Mouse (Mus musculus): ENCODE data around the gene Gm20458. TPM values are rescaled to one million over a fixed set of nuclear protein-coding genes. Genes with fewer than 3 reads are reported as not detected.

Gene Gm20458
- total RNA-seq, 2 experiments from 2014 or later: not detected

- ATAC-seq (replicated peaks; ENCODE audit: poor library complexity, severe bottlenecking): no peak
Measured at GRCm38 (mm10) chr2:164433278-164433895, 27.4 kb upstream of the Gm20458 start.

GRCm38 (mm10) chr2:164434681-164435080 is 26.1 kb upstream of the Gm20458 start:
- ATAC-seq (replicated peaks; ENCODE audit: poor library complexity, severe bottlenecking): no peak

- ATAC-seq (replicated peaks; ENCODE audit: poor library complexity, severe bottlenecking): no peak
Measured at GRCm38 (mm10) chr2:164435216-164436090, 25.3 kb upstream of the Gm20458 start.

- ATAC-seq (replicated peaks; ENCODE audit: poor library complexity, severe bottlenecking): no peak
Measured at GRCm38 (mm10) chr2:164436215-164436913, 24.4 kb upstream of the Gm20458 start.

- no peak for ATAC-seq (replicated peaks; ENCODE audit: poor library complexity, severe bottlenecking)
Measured at GRCm38 (mm10) chr2:164436961-164437360, 23.8 kb upstream of the Gm20458 start.

- ATAC-seq (replicated peaks; ENCODE audit: poor library complexity, severe bottlenecking): no peak
Measured at GRCm38 (mm10) chr2:164437710-164438109, 23.1 kb upstream of the Gm20458 start.

GRCm38 (mm10) chr2:164438257-164438656 is 22.5 kb upstream of the Gm20458 start:
- no peak for ATAC-seq (replicated peaks; ENCODE audit: poor library complexity, severe bottlenecking)

GRCm38 (mm10) chr2:164439001-164439421 is 21.8 kb upstream of the Gm20458 start:
- ATAC-seq (replicated peaks; ENCODE audit: poor library complexity, severe bottlenecking): no peak

GRCm38 (mm10) chr2:164440314-164440713 is 20.5 kb upstream of the Gm20458 start:
- ATAC-seq (replicated peaks; ENCODE audit: poor library complexity, severe bottlenecking): no peak

- ATAC-seq (replicated peaks; ENCODE audit: poor library complexity, severe bottlenecking): peak; percentile 91
Measured at GRCm38 (mm10) chr2:164441155-164441554, 19.6 kb upstream of the Gm20458 start.

- ATAC-seq (replicated peaks; ENCODE audit: poor library complexity, severe bottlenecking): no peak
Measured at GRCm38 (mm10) chr2:164441731-164442130, 19.0 kb upstream of the Gm20458 start.

- ATAC-seq (replicated peaks; ENCODE audit: poor library complexity, severe bottlenecking): no peak
Measured at GRCm38 (mm10) chr2:164442315-164443050, 18.3 kb upstream of the Gm20458 start.

- ATAC-seq (replicated peaks; ENCODE audit: poor library complexity, severe bottlenecking): peak; percentile 26; the same call in 1 of the 2 replicates
Measured at GRCm38 (mm10) chr2:164443051-164443437, 17.7 kb upstream of the Gm20458 start.

- no peak for ATAC-seq (replicated peaks; ENCODE audit: poor library complexity, severe bottlenecking)
Measured at GRCm38 (mm10) chr2:164443460-164444000, 17.2 kb upstream of the Gm20458 start, which contains the start of gene Sdc4. TSS of gene Sdc4 (minus strand) at chr2:164443887.

GRCm38 (mm10) chr2:164444701-164445100 is 16.1 kb upstream of the Gm20458 start:
- ATAC-seq (replicated peaks; ENCODE audit: poor library complexity, severe bottlenecking): no peak

GRCm38 (mm10) chr2:164445399-164446085 is 15.2 kb upstream of the Gm20458 start:
- ATAC-seq (replicated peaks; ENCODE audit: poor library complexity, severe bottlenecking): no peak

- no peak for ATAC-seq (replicated peaks; ENCODE audit: poor library complexity, severe bottlenecking)
Measured at GRCm38 (mm10) chr2:164446086-164446469, 14.7 kb upstream of the Gm20458 start.

GRCm38 (mm10) chr2:164448140-164448539 is 12.6 kb upstream of the Gm20458 start:
- no peak for ATAC-seq (replicated peaks; ENCODE audit: poor library complexity, severe bottlenecking)

GRCm38 (mm10) chr2:164448921-164449320 is 11.8 kb upstream of the Gm20458 start:
- no peak for ATAC-seq (replicated peaks; ENCODE audit: poor library complexity, severe bottlenecking)

Data from granulocyte monocyte progenitor cell, adult 5-6 weeks (primary cell).